Mouse (Mus musculus): ENCODE results near the gene Cbx1. TPM values are rescaled to one million over a fixed set of nuclear protein-coding genes. Genes with fewer than 3 reads are reported as not detected.

The Cbx1 gene
- polyA plus RNA-seq, 2 experiments, result 87.8 to 98.9 TPM

GRCm38 (mm10) chr11:96790681-96791080 is 1.8 kb downstream of the Cbx1 start:
- 4% methylated on average over 1 of the region's 1 CpGs for whole genome bisulfite sequencing
- Histone ChIP-seq H3K27ac (replicated peaks; ENCODE audit: low read depth, low read length) (no peak overlapping the region), H3K27me3 (ENCODE audit: control insufficient read depth, insufficient read depth, low read length) (no peaks in the 10 kb centered on the region), H3K9ac (ENCODE audit: low read depth, low read length, severe bottlenecking) (0 out of 2 replicates have a peak overlapping the region, but pooled peaks have one; percentile 94), H3K4me1 (ENCODE audit: control insufficient read depth, insufficient read depth, low read length) (peaks cover 12% of the 10 kb centered on the region), H3K9me3 (ENCODE audit: control insufficient read depth, low read length) (no peaks in the 10 kb centered on the region), H3K4me3 (replicated peaks; ENCODE audit: low read length) (peak overlapping the region; percentile 86), H3K4me2 (replicated peaks; ENCODE audit: low read depth, low read length, severe bottlenecking) (peak overlapping the region; percentile 90), H3K36me3 (ENCODE audit: control insufficient read depth, insufficient read depth, low read length) (peaks cover 8% of the 10 kb centered on the region; the same call in 1 of the 2 replicates)
- ATAC-seq (ENCODE audit: low FRiP score, low read depth) (no peak), DNase-seq (ENCODE audit: low spot score) (no peak)
- no peak for TF ChIP-seq POLR2A (IDR thresholded peaks at IDR 0.05; ENCODE audit: borderline replicate concordance, extremely low read depth, insufficient read depth, insufficient read length)

- no peak overlapping the region for H3K4me3 ChIP-seq (replicated peaks; ENCODE audit: low read length)
- H3K27me3 ChIP-seq (ENCODE audit: control insufficient read depth, insufficient read depth, low read length), result no peaks in the 10 kb centered on the region
- DNase-seq (ENCODE audit: low spot score), result no peak
- peaks cover 5% of the 10 kb centered on the region for H3K4me1 ChIP-seq (ENCODE audit: control insufficient read depth, insufficient read depth, low read length)
- H3K36me3 ChIP-seq (ENCODE audit: control insufficient read depth, insufficient read depth, low read length), result peaks cover 36% of the 10 kb centered on the region
- no peak for ATAC-seq (ENCODE audit: low FRiP score, low read depth)
- H3K27ac ChIP-seq (replicated peaks; ENCODE audit: low read depth, low read length), result no peak overlapping the region
- no peak for TF ChIP-seq POLR2A (IDR thresholded peaks at IDR 0.05; ENCODE audit: borderline replicate concordance, extremely low read depth, insufficient read depth, insufficient read length)
- WGBS, result 93% methylated on average over 13 of the region's 13 CpGs
- no peak overlapping the region for H3K4me2 ChIP-seq (replicated peaks; ENCODE audit: low read depth, low read length, severe bottlenecking)
- no peaks in the 10 kb centered on the region for H3K9me3 ChIP-seq (ENCODE audit: control insufficient read depth, low read length)
- H3K9ac ChIP-seq (ENCODE audit: low read depth, low read length, severe bottlenecking), result no peak overlapping the region
Observed at GRCm38 (mm10) chr11:96795491-96795890, 6.6 kb downstream of the Cbx1 start.

- no peak for ATAC-seq (ENCODE audit: low FRiP score, low read depth)
- no peak overlapping the region for H3K4me2 ChIP-seq (replicated peaks; ENCODE audit: low read depth, low read length, severe bottlenecking)
- H3K27me3 ChIP-seq (ENCODE audit: control insufficient read depth, insufficient read depth, low read length), result no peaks in the 10 kb centered on the region
- H3K27ac ChIP-seq (replicated peaks; ENCODE audit: low read depth, low read length), result no peak overlapping the region
- H3K9ac ChIP-seq (ENCODE audit: low read depth, low read length, severe bottlenecking), result no peak overlapping the region
- no peaks in the 10 kb centered on the region for H3K9me3 ChIP-seq (ENCODE audit: control insufficient read depth, low read length)
- H3K36me3 ChIP-seq (ENCODE audit: control insufficient read depth, insufficient read depth, low read length), result peaks cover 42% of the 10 kb centered on the region
- no peak for DNase-seq (ENCODE audit: low spot score)
- TF ChIP-seq POLR2A (IDR thresholded peaks at IDR 0.05; ENCODE audit: borderline replicate concordance, extremely low read depth, insufficient read depth, insufficient read length), result no peak
- WGBS, result 94% methylated on average over 2 of the region's 2 CpGs
- no peaks in the 10 kb centered on the region for H3K4me1 ChIP-seq (ENCODE audit: control insufficient read depth, insufficient read depth, low read length)
- H3K4me3 ChIP-seq (replicated peaks; ENCODE audit: low read length), result no peak overlapping the region
Observed at GRCm38 (mm10) chr11:96796081-96796480, 7.2 kb downstream of the Cbx1 start.

GRCm38 (mm10) chr11:96796586-96796985 is 7.7 kb downstream of the Cbx1 start:
- no peak for TF ChIP-seq POLR2A (IDR thresholded peaks at IDR 0.05; ENCODE audit: borderline replicate concordance, extremely low read depth, insufficient read depth, insufficient read length)
- no peak for DNase-seq (ENCODE audit: low spot score)
- no peak overlapping the region for H3K9ac ChIP-seq (ENCODE audit: low read depth, low read length, severe bottlenecking)
- H3K4me2 ChIP-seq (replicated peaks; ENCODE audit: low read depth, low read length, severe bottlenecking), result no peak overlapping the region
- ATAC-seq (ENCODE audit: low FRiP score, low read depth), result no peak
- 71% methylated on average over 1 of the region's 1 CpGs for WGBS
- H3K27ac ChIP-seq (replicated peaks; ENCODE audit: low read depth, low read length), result no peak overlapping the region
- no peaks in the 10 kb centered on the region for H3K9me3 ChIP-seq (ENCODE audit: control insufficient read depth, low read length)
- no peaks in the 10 kb centered on the region for H3K27me3 ChIP-seq (ENCODE audit: control insufficient read depth, insufficient read depth, low read length)
- H3K36me3 ChIP-seq (ENCODE audit: control insufficient read depth, insufficient read depth, low read length), result peaks cover 45% of the 10 kb centered on the region
- no peaks in the 10 kb centered on the region for H3K4me1 ChIP-seq (ENCODE audit: control insufficient read depth, insufficient read depth, low read length)
- no peak overlapping the region for H3K4me3 ChIP-seq (replicated peaks; ENCODE audit: low read length)

- TF ChIP-seq POLR2A (IDR thresholded peaks at IDR 0.05; ENCODE audit: borderline replicate concordance, extremely low read depth, insufficient read depth, insufficient read length), result no peak
- Histone ChIP-seq H3K27ac (replicated peaks; ENCODE audit: low read depth, low read length) (no peak overlapping the region), H3K4me3 (replicated peaks; ENCODE audit: low read length) (no peak overlapping the region), H3K9ac (ENCODE audit: low read depth, low read length, severe bottlenecking) (no peak overlapping the region), H3K27me3 (ENCODE audit: control insufficient read depth, insufficient read depth, low read length) (no peaks in the 10 kb centered on the region), H3K4me2 (replicated peaks; ENCODE audit: low read depth, low read length, severe bottlenecking) (no peak overlapping the region), H3K9me3 (ENCODE audit: control insufficient read depth, low read length) (no peaks in the 10 kb centered on the region), H3K36me3 (ENCODE audit: control insufficient read depth, insufficient read depth, low read length) (peaks cover 70% of the 10 kb centered on the region), H3K4me1 (ENCODE audit: control insufficient read depth, insufficient read depth, low read length) (no peaks in the 10 kb centered on the region)
- DNase-seq (ENCODE audit: low spot score), result no peak
- 94% methylated on average over 2 of the region's 2 CpGs for WGBS
- ATAC-seq (ENCODE audit: low FRiP score, low read depth), result no peak
Observed at GRCm38 (mm10) chr11:96799511-96799910, 10.6 kb downstream of the Cbx1 start.

- Histone ChIP-seq H3K27me3 (ENCODE audit: control insufficient read depth, insufficient read depth, low read length) (no peaks in the 10 kb centered on the region), H3K4me2 (replicated peaks; ENCODE audit: low read depth, low read length, severe bottlenecking) (no peak overlapping the region), H3K9ac (ENCODE audit: low read depth, low read length, severe bottlenecking) (no peak overlapping the region), H3K27ac (replicated peaks; ENCODE audit: low read depth, low read length) (no peak overlapping the region), H3K36me3 (ENCODE audit: control insufficient read depth, insufficient read depth, low read length) (peaks cover 87% of the 10 kb centered on the region), H3K4me3 (replicated peaks; ENCODE audit: low read length) (no peak overlapping the region), H3K4me1 (ENCODE audit: control insufficient read depth, insufficient read depth, low read length) (no peaks in the 10 kb centered on the region), H3K9me3 (ENCODE audit: control insufficient read depth, low read length) (no peaks in the 10 kb centered on the region)
- ATAC-seq (ENCODE audit: low FRiP score, low read depth), result no peak
- 95% methylated on average over 5 of the region's 5 CpGs for WGBS
- no peak for DNase-seq (ENCODE audit: low spot score)
- TF ChIP-seq POLR2A (IDR thresholded peaks at IDR 0.05; ENCODE audit: borderline replicate concordance, extremely low read depth, insufficient read depth, insufficient read length), result no peak
Observed at GRCm38 (mm10) chr11:96805606-96806005, 16.7 kb downstream of the Cbx1 start.
